Mouse (Mus musculus): ENCODE data around the gene Abat. TPM values are rescaled to one million over a fixed set of nuclear protein-coding genes. Genes with fewer than 3 reads are reported as not detected.
"Not testable (repeated sequence)": the region's sequence is repeated elsewhere in the genome, so short reads cannot be mapped to it uniquely, and the experiment has no call there.

The Abat gene
- polyA plus RNA-seq, 1 experiment from 2014 or later: 32.2 TPM

GRCm38 (mm10) chr16:8539150-8539865 is 26.1 kb downstream of the Abat start:
- 57% methylated on average over 9 of the region's 9 CpGs for WGBS (ENCODE audit: insufficient replicate concordance)
- no peak overlapping the region for H3K4me2 ChIP-seq
- no peak overlapping the region for H3K9ac ChIP-seq (ENCODE audit: low read depth, low read length)
- no peaks in the 10 kb centered on the region for H3K36me3 ChIP-seq (ENCODE audit: control insufficient read depth, insufficient read depth, low read length)
- no peak overlapping the region for H3K4me3 ChIP-seq (ENCODE audit: low read depth, low read length)
- peaks cover 6% of the 10 kb centered on the region; the same call in 1 of the 2 replicates for H3K4me1 ChIP-seq (ENCODE audit: control insufficient read depth, insufficient read depth, low read length)
- H3K27me3 ChIP-seq (ENCODE audit: control insufficient read depth, insufficient read depth, low read length): no peaks in the 10 kb centered on the region
- H3K27ac ChIP-seq (ENCODE audit: low read depth, low read length): no peak overlapping the region
- ATAC-seq (replicated peaks; ENCODE audit: insufficient number of reproducible peaks, low FRiP score, low TSS enrichment): no peak
- no peaks in the 10 kb centered on the region for H3K9me3 ChIP-seq (replicated peaks; ENCODE audit: control insufficient read depth, low read length)

- Histone ChIP-seq H3K36me3 (ENCODE audit: control insufficient read depth, insufficient read depth, low read length) (no peaks in the 10 kb centered on the region), H3K27me3 (ENCODE audit: control insufficient read depth, insufficient read depth, low read length) (no peaks in the 10 kb centered on the region), H3K4me3 (ENCODE audit: low read depth, low read length) (no peak overlapping the region), H3K4me2 (no peak overlapping the region), H3K9me3 (replicated peaks; ENCODE audit: control insufficient read depth, low read length) (no peaks in the 10 kb centered on the region), H3K4me1 (ENCODE audit: control insufficient read depth, insufficient read depth, low read length) (peaks cover 6% of the 10 kb centered on the region; the same call in 1 of the 2 replicates), H3K27ac (ENCODE audit: low read depth, low read length) (no peak overlapping the region), H3K9ac (ENCODE audit: low read depth, low read length) (no peak overlapping the region; the same call in 1 of the 2 replicates)
- 56% methylated on average over 3 of the region's 3 CpGs for WGBS (ENCODE audit: insufficient replicate concordance)
- no peak for ATAC-seq (replicated peaks; ENCODE audit: insufficient number of reproducible peaks, low FRiP score, low TSS enrichment)
These were observed 27.7 kb downstream of the Abat start for GRCm38 (mm10) chr16:8540859-8541314.

- ATAC-seq (replicated peaks; ENCODE audit: insufficient number of reproducible peaks, low FRiP score, low TSS enrichment): no peak
- H3K4me3 ChIP-seq (ENCODE audit: low read depth, low read length): no peak overlapping the region
These were observed 34.6 kb downstream of the Abat start for GRCm38 (mm10) chr16:8547836-8548235.

GRCm38 (mm10) chr16:8549506-8549905 is 36.3 kb downstream of the Abat start:
- Histone ChIP-seq H3K4me1 (ENCODE audit: control insufficient read depth, insufficient read depth, low read length) (no peaks in the 10 kb centered on the region), H3K9ac (ENCODE audit: low read depth, low read length) (no peak overlapping the region), H3K9me3 (replicated peaks; ENCODE audit: control insufficient read depth, low read length) (no peaks in the 10 kb centered on the region), H3K27me3 (ENCODE audit: control insufficient read depth, insufficient read depth, low read length) (no peaks in the 10 kb centered on the region), H3K27ac (ENCODE audit: low read depth, low read length) (no peak overlapping the region), H3K36me3 (ENCODE audit: control insufficient read depth, insufficient read depth, low read length) (no peaks in the 10 kb centered on the region), H3K4me3 (ENCODE audit: low read depth, low read length) (no peak overlapping the region), H3K4me2 (no peak overlapping the region)
- 54% methylated on average over 9 of the region's 9 CpGs for WGBS (ENCODE audit: insufficient replicate concordance)
- no peak; the same call in 1 of the 2 replicates for ATAC-seq (replicated peaks; ENCODE audit: insufficient number of reproducible peaks, low FRiP score, low TSS enrichment)

More at GRCm38 (mm10) chr16:8547836-8548235, 34.6 kb downstream of the Abat start:
- Histone ChIP-seq H3K27me3 (ENCODE audit: control insufficient read depth, insufficient read depth, low read length) (no peaks in the 10 kb centered on the region), H3K9me3 (replicated peaks; ENCODE audit: control insufficient read depth, low read length) (no peaks in the 10 kb centered on the region), H3K27ac (ENCODE audit: low read depth, low read length) (no peak overlapping the region), H3K4me1 (ENCODE audit: control insufficient read depth, insufficient read depth, low read length) (no peaks in the 10 kb centered on the region), H3K4me2 (no peak overlapping the region), H3K36me3 (ENCODE audit: control insufficient read depth, insufficient read depth, low read length) (no peaks in the 10 kb centered on the region), H3K9ac (ENCODE audit: low read depth, low read length) (no peak overlapping the region)
- 85% methylated on average over 2 of the region's 2 CpGs for WGBS (ENCODE audit: insufficient replicate concordance)

- ATAC-seq (replicated peaks; ENCODE audit: insufficient number of reproducible peaks, low FRiP score, low TSS enrichment): no peak
- Histone ChIP-seq H3K4me2 (no peak overlapping the region), H3K27me3 (ENCODE audit: control insufficient read depth, insufficient read depth, low read length) (no peaks in the 10 kb centered on the region), H3K4me1 (ENCODE audit: control insufficient read depth, insufficient read depth, low read length) (no peaks in the 10 kb centered on the region), H3K9ac (ENCODE audit: low read depth, low read length) (no peak overlapping the region), H3K27ac (ENCODE audit: low read depth, low read length) (no peak overlapping the region), H3K4me3 (ENCODE audit: low read depth, low read length) (no peak overlapping the region), H3K36me3 (ENCODE audit: control insufficient read depth, insufficient read depth, low read length) (no peaks in the 10 kb centered on the region), H3K9me3 (replicated peaks; ENCODE audit: control insufficient read depth, low read length) (no peaks in the 10 kb centered on the region)
- WGBS (ENCODE audit: insufficient replicate concordance): 80% methylated on average over 3 of the region's 3 CpGs
These were observed 41.1 kb downstream of the Abat start for GRCm38 (mm10) chr16:8554351-8554750.

GRCm38 (mm10) chr16:8554751-8555150 is 41.5 kb downstream of the Abat start:
- H3K4me3 ChIP-seq (ENCODE audit: low read depth, low read length); H3K27ac ChIP-seq (ENCODE audit: low read depth, low read length); H3K9ac ChIP-seq (ENCODE audit: low read depth, low read length); H3K4me2 ChIP-seq; H3K9me3 ChIP-seq (replicated peaks; ENCODE audit: control insufficient read depth, low read length); H3K4me1 ChIP-seq (ENCODE audit: control insufficient read depth, insufficient read depth, low read length); H3K27me3 ChIP-seq (ENCODE audit: control insufficient read depth, insufficient read depth, low read length); ATAC-seq (replicated peaks; ENCODE audit: insufficient number of reproducible peaks, low FRiP score, low TSS enrichment); H3K36me3 ChIP-seq (ENCODE audit: control insufficient read depth, insufficient read depth, low read length): not testable (repeated sequence)
- 86% methylated on average over 2 of the region's 2 CpGs for WGBS (ENCODE audit: insufficient replicate concordance)

GRCm38 (mm10) chr16:8555371-8555770 is 42.1 kb downstream of the Abat start:
- not testable (repeated sequence) for H3K36me3 ChIP-seq (ENCODE audit: control insufficient read depth, insufficient read depth, low read length); H3K4me2 ChIP-seq; H3K9ac ChIP-seq (ENCODE audit: low read depth, low read length); H3K27me3 ChIP-seq (ENCODE audit: control insufficient read depth, insufficient read depth, low read length); H3K9me3 ChIP-seq (replicated peaks; ENCODE audit: control insufficient read depth, low read length); H3K4me3 ChIP-seq (ENCODE audit: low read depth, low read length); ATAC-seq (replicated peaks; ENCODE audit: insufficient number of reproducible peaks, low FRiP score, low TSS enrichment); H3K27ac ChIP-seq (ENCODE audit: low read depth, low read length); H3K4me1 ChIP-seq (ENCODE audit: control insufficient read depth, insufficient read depth, low read length)
- 74% methylated on average over 3 of the region's 3 CpGs for WGBS (ENCODE audit: insufficient replicate concordance)

- Histone ChIP-seq H3K9ac (ENCODE audit: low read depth, low read length) (no peak overlapping the region), H3K36me3 (ENCODE audit: control insufficient read depth, insufficient read depth, low read length) (no peaks in the 10 kb centered on the region), H3K9me3 (replicated peaks; ENCODE audit: control insufficient read depth, low read length) (peaks cover 3% of the 10 kb centered on the region), H3K4me1 (ENCODE audit: control insufficient read depth, insufficient read depth, low read length) (no peaks in the 10 kb centered on the region), H3K4me2 (no peak overlapping the region), H3K4me3 (ENCODE audit: low read depth, low read length) (no peak overlapping the region), H3K27me3 (ENCODE audit: control insufficient read depth, insufficient read depth, low read length) (no peaks in the 10 kb centered on the region), H3K27ac (ENCODE audit: low read depth, low read length) (no peak overlapping the region)
- no peak for ATAC-seq (replicated peaks; ENCODE audit: insufficient number of reproducible peaks, low FRiP score, low TSS enrichment)
- 82% methylated on average over 17 of the region's 17 CpGs for WGBS (ENCODE audit: insufficient replicate concordance)
These were observed 46.9 kb downstream of the Abat start for GRCm38 (mm10) chr16:8560079-8560478.

GRCm38 (mm10) chr16:8561101-8561500 is 47.9 kb downstream of the Abat start:
- not testable (repeated sequence) for H3K9ac ChIP-seq (ENCODE audit: low read depth, low read length); H3K36me3 ChIP-seq (ENCODE audit: control insufficient read depth, insufficient read depth, low read length); H3K27me3 ChIP-seq (ENCODE audit: control insufficient read depth, insufficient read depth, low read length); H3K9me3 ChIP-seq (replicated peaks; ENCODE audit: control insufficient read depth, low read length); ATAC-seq (replicated peaks; ENCODE audit: insufficient number of reproducible peaks, low FRiP score, low TSS enrichment); H3K4me2 ChIP-seq; H3K4me1 ChIP-seq (ENCODE audit: control insufficient read depth, insufficient read depth, low read length); H3K4me3 ChIP-seq (ENCODE audit: low read depth, low read length); H3K27ac ChIP-seq (ENCODE audit: low read depth, low read length)
- 44% methylated on average over 4 of the region's 4 CpGs for WGBS (ENCODE audit: insufficient replicate concordance)
